Mouse (Mus musculus) gastrocnemius, adult 8-10 months (tissue): Measurements from ENCODE around the gene Serpinc1. TPM values are rescaled to one million over a fixed set of nuclear protein-coding genes. Genes with fewer than 3 reads are reported as not detected.
"Not testable (repeated sequence)": the region's sequence is repeated elsewhere in the genome, so short reads cannot be mapped to it uniquely, and the experiment has no call there.

ENCODE experiments used
- DNase-seq, 2 experiments: peaks; one replicate each; pipeline ENCODE4 v3.0.0; 2022; ENCODE audit warnings: low spot score in 2 of 2
- total RNA-seq, 4 experiments: library from RNA; stranded (reverse); gene quantifications; 2 replicates each; pipeline ENCODE4 v1.2.4; 2022

Gene Serpinc1
- 1 to 10 TPM in 1 of 4 experiments, under 1 TPM in 1, not detected in 2; 0.70 to 1.6 TPM for total RNA-seq

GRCm38 (mm10) chr1:160978071-160978735, at the start of gene Serpinc1:
Gene Serpinc1 (plus strand): TSS chr1:160978585.
- DNase-seq, result no peak

- DNase-seq, result no peak
These were observed 47.1 kb upstream of the Serpinc1 start for GRCm38 (mm10) chr1:160931320-160931719.

GRCm38 (mm10) chr1:160933896-160934482, 44.4 kb upstream of the Serpinc1 start:
- DNase-seq, result no peak

- no peak for DNase-seq
These were observed 42.8 kb upstream of the Serpinc1 start for GRCm38 (mm10) chr1:160935551-160935950.

GRCm38 (mm10) chr1:160963199-160963598, 15.2 kb upstream of the Serpinc1 start:
- DNase-seq, result no peak

GRCm38 (mm10) chr1:160967268-160967667, 11.1 kb upstream of the Serpinc1 start:
- DNase-seq, result no peak

GRCm38 (mm10) chr1:160968643-160969042, 9.7 kb upstream of the Serpinc1 start:
- no peak for DNase-seq

GRCm38 (mm10) chr1:160980021-160980420, 1.6 kb downstream of the Serpinc1 start:
- no peak for DNase-seq

GRCm38 (mm10) chr1:160980537-160981234, 2.3 kb downstream of the Serpinc1 start:
- no peak for DNase-seq

- DNase-seq, result no peak
These were observed 3.0 kb downstream of the Serpinc1 start for GRCm38 (mm10) chr1:160981337-160981736.

GRCm38 (mm10) chr1:160982887-160983286, 4.5 kb downstream of the Serpinc1 start:
- DNase-seq, result no peak

- not testable (repeated sequence) for DNase-seq
These were observed 6.3 kb downstream of the Serpinc1 start for GRCm38 (mm10) chr1:160984731-160985130.

GRCm38 (mm10) chr1:160985477-160985876, 7.1 kb downstream of the Serpinc1 start:
- DNase-seq, result no peak

GRCm38 (mm10) chr1:160986881-160987635, 8.7 kb downstream of the Serpinc1 start:
- no peak for DNase-seq

- DNase-seq, result no peak
These were observed 11.0 kb downstream of the Serpinc1 start for GRCm38 (mm10) chr1:160989395-160989794.

- DNase-seq, result no peak
These were observed 15.5 kb downstream of the Serpinc1 start for GRCm38 (mm10) chr1:160993851-160994250.

GRCm38 (mm10) chr1:161004942-161005341, 26.6 kb downstream of the Serpinc1 start:
- DNase-seq, result no peak

- no peak for DNase-seq
These were observed 27.1 kb downstream of the Serpinc1 start for GRCm38 (mm10) chr1:161005526-161005925.

- DNase-seq, result no peak
These were observed 28.1 kb downstream of the Serpinc1 start for GRCm38 (mm10) chr1:161006471-161006870.

GRCm38 (mm10) chr1:161008038-161008437, 29.7 kb downstream of the Serpinc1 start:
- no peak for DNase-seq

GRCm38 (mm10) chr1:161010436-161010835, 32.1 kb downstream of the Serpinc1 start:
- no peak for DNase-seq

GRCm38 (mm10) chr1:161016378-161016777, 38.0 kb downstream of the Serpinc1 start:
- DNase-seq, result no peak
